Mouse (Mus musculus): ENCODE results near the gene Crabp2.

- TF ChIP-seq POLR2A (IDR thresholded peaks at IDR 0.05; ENCODE audit: control insufficient read depth in 1 of 2, insufficient read depth in 1 of 2, low read depth in 1 of 2, low read length in 2 of 2, poor library complexity in 1 of 2), result no peak
- TF ChIP-seq USF1 (IDR thresholded peaks at IDR 0.05; ENCODE audit: low read depth, low read length), result no peak
- no peak for TF ChIP-seq RAD21 (IDR thresholded peaks at IDR 0.05; ENCODE audit: low read depth, low read length)
- no peak for TF ChIP-seq MEF2A (IDR thresholded peaks at IDR 0.05; ENCODE audit: extremely low read depth, insufficient replicate concordance, low read depth, low read length, poor library complexity, severe bottlenecking)
- TF ChIP-seq CTCF (IDR thresholded peaks at IDR 0.05 in 2 of 3, conservative IDR thresholded peaks at IDR 0.05 in 1 of 3; ENCODE audit: control insufficient read depth in 1 of 3, insufficient read depth in 1 of 3, low read depth in 2 of 3, low read length in 3 of 3, poor library complexity in 1 of 3, severe bottlenecking in 1 of 3), result no peak
- no peak for TF ChIP-seq UBTF (IDR thresholded peaks at IDR 0.05; ENCODE audit: borderline replicate concordance, insufficient read depth, low read depth, low read length)
Observed at GRCm38 (mm10) chr3:87996401-87996800, 47.9 kb downstream of the Crabp2 start.
